Mouse (Mus musculus): ENCODE data around the gene Litaf.
A peak's percentile ranks its signal among the peaks of the same experiment; 100 is the strongest.

Litaf gene

DNA sequence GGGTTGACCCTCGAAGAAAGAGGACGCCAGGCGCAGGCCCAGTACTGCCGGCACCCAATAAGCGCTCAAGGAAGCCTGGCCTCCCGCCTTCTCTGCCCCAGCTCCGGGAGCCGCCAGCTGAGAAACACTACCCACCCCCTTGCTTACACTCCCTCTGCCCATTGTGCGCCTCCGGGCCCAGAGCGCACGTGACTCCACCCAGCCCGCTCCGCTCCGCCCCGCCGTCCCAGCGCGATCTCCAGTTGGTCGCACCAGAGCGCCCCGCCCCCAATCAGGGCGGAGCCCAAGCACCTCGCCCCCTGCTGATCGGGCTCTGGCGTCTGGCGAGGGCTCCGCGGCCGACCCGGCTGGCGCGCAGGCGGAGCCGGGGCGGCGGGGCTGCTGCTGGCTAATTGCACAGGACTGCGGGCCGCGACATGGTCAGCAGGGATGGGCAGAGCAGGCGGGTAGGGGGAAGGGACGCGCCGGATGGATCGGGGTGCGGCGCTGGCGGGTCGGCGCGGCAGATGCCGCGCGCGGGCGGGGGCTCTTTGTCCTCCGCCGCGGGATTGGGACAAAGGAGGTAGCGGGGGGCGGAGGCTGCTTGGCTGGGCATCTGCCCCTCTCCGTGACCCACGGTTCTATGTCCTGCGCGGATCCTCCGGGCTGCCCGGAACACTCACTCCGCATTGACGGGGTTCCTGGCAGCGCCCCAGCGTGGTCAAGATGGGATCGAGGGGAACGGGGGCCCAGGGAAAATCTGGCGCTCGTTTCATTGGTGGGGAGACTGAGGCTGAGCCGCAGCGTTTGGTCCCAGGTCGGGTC is at the start of gene Litaf:
TSS of gene Litaf (minus strand) at position 129 of the 804 bp plus-strand sequence.
- peak; percentile 96 for DNase-seq (ENCODE audit: low read depth, low spot score)

DNA sequence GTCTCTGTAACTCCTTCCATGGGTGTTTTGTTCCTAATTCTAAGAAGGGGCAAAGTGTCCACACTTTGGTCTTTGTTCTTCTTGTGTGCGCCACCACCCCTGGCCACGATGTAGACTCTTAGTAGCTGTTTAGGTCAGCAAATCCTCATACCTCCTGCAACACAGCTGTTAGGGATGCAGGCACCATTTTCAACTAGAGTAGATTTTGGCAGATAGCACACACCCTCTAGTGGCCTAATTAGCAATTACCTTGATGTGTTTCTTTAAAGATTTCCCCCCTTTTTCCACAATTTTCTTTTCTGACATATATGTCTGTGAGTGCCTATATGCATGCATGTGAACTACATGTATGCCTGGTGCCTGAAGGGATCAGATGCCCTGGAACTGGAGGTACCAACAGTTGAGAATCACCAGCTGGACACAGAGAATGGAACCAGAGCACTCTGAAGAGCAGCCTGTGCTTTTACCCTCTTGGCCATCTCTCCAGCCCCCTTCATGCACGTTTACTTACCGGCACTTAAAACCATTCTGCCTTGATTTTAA is 43.3 kb upstream of the Litaf start:
- DNase-seq (ENCODE audit: low read depth, low spot score): peak; percentile 42

DNA sequence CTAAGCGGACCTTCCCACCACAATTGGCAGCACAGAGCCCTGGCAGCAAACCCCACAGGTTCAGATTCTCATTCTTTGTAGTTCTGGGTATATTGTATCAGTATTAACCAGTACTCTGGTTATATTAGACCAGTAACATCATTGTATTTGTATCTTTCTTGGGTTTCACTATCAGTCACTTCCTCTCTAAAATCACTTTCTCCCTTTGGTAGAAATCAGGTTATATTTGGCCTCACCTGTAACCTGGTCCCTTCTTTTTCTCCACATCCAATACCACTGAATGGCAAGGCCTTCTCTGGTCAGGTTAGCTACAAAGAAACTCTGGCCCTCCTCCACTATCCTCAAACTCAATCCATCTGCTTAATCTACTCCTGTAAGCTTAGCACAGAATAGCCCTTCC is 38.9 kb upstream of the Litaf start:
- DNase-seq (ENCODE audit: low read depth, low spot score): no peak

DNA sequence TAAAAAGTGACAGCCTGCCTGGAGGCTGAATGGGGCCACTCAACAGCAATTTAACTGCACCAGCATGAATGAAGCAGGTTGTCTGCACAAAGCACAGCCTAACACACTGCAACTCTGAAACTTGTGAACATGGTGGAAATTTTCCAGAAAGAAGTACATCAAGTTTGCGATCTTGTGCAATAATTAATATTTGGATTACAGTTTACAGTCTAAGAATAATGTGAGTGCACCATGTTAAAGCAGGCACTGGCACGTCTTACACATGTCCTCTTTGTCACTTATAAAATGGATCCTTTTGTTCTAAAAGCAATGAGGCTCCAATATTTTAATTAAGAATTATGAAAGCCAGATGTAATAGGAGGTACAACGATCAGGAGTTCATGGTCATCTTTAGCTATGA is 31.3 kb upstream of the Litaf start:
- DNase-seq (ENCODE audit: low read depth, low spot score): no peak

DNA sequence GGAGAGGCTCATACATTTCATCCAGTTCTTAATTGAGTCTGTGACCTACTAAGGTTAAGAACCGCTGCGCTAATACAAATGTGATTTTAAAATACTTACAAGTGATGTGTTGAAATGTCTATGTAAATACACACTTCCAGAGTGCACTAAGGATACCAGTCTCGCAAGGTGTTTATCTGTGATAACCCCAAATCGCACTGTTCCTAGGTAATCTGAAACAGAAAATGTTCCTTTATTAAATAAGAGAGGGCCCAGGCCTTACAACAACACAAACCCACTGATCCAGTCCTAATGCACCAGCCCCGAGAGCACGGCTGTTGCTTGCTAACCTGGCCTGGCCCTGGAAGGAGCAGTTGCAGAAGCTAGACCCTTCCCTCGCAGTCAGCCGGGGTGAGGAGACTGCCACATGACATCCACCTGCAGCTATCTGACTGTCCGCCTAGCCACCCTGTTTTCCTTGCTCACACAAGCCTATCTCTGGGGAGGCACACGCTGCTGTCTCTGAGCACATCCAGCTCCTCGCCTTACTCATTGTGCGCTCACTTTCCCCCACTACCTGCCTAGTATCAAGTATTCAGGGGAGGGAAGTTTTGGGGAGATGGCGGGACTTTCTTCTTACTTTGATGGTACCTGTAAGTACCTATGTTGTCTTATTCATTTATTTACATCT is 27.9 kb upstream of the Litaf start:
- DNase-seq (ENCODE audit: low read depth, low spot score): no peak

DNA sequence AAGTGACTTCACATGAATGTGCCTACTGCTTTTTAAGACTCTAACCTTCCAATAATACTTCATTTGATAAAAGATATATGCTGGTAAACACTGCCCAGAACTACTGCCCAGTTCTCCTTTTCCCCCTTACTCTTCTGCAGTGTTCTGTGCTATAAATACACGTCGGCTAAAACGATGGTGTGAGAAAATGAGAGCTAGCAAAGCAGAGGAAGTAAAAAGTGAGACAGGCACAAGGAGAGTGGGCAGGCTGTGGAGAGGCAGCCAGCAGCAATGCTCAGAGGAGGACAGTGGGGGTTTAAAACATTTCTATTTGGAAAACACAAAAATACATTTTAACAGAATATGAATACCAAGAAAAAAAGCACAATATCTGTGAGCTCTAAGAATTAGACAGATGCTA is 26.6 kb upstream of the Litaf start:
- no peak for DNase-seq (ENCODE audit: low read depth, low spot score)

DNA sequence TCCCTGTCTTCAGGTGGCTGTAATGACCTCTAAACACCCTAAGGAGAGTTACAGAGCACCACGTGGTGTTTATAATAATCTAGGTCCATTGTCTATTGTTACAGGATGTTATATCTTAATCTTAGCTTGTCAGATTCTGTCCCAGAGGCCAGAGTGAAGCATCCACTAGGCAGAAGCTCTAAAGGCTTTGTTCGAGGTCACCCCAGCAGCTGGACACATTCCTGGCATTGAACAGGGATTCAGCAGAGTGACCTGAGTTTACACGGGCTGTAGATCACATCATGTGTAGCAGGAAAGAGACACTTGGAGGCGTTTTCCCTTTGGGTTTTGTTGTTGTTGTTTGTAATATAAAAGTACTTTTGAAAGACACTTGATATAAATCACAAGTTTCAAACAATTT is 26.1 kb upstream of the Litaf start:
- no peak for DNase-seq (ENCODE audit: low read depth, low spot score)

DNA sequence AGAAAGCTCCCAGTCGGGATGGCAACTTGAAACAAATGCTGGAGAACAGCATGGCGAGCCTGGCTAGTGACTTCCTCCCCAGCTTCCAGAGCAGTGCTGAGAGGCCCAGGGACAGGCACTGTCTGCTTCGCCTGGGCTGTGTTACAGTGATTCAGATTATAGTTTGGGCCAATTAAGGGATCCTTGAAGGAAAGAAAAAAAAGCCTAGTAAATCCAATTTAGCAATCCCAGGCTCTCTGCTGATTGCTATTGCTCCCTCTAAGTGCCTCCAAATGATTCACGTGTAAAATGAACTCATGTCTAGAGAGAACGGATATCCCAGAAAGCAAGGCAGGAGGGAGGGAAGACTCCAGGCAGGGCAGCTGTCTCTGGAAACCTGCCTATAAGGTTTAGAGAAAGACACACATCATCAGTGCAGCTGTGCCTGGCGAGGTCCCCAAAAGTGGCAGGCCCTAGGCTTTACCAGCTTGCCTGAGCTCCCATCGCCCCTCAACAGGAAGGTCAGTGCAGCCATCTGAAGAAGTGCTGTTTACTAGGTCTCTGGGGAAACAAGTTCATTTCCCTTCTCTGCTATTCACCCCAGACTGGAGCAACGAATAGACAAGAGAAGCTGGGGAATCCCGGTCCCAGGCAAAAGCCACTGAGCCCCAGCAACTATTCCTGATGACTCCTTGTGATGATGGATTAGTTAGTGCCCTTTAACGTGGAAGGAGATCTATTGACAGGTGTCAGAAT is 25.0 kb upstream of the Litaf start:
- DNase-seq (ENCODE audit: low read depth, low spot score): no peak

DNA sequence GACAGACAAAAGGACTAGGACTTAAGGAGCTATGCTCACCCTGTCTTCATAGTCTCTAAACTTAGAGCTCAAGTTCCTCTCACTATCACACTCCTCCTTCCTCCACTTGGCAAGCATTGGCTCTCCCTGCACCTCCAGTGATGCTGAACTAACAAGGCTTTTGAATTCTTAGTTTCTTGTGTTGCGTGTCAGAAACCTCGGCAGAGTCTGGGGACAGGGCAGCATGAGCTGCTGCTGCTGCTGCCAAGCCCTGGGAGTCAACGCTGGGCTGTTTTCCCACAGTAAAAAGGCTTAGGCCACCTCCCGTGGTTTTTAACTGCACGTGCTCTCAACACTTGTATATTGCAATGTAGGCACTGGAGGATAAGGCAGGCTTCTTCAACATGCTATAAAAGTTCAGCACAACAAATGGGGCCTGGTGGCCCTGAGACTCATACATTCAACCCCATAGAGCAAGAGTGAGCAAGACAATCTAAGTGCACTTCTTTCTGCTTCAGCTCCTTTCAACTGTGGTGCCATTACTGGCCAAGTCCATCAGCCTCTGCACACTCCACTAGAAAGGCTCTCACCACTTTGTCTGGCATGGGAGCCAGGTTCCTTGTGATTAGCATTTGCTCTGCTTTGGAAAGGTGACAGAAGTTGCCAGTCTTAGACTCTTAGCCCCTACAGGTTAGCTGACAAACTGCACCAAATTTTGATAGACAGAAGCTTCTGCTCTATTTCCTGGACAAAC is 21.1 kb upstream of the Litaf start:
- DNase-seq (ENCODE audit: low read depth, low spot score): peak; percentile 23

DNA sequence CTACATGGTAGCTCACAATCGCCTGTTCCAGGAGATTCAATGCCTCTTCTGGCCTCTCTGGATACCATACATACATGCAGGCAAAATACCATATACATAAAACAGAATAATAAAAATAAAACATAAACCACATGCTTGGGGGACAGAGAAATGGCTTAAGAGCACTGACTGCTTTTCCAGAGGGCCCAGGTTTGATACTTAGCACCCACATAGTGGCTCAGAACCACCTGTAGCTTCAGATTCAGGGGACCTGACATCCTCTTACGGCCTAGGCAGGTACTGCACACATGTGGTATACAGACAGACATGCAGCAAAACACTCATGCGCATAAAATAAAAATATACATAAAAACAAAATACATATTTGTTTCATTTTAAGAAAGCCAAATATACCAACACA is 20.3 kb upstream of the Litaf start:
- no peak for DNase-seq (ENCODE audit: low read depth, low spot score)

DNA sequence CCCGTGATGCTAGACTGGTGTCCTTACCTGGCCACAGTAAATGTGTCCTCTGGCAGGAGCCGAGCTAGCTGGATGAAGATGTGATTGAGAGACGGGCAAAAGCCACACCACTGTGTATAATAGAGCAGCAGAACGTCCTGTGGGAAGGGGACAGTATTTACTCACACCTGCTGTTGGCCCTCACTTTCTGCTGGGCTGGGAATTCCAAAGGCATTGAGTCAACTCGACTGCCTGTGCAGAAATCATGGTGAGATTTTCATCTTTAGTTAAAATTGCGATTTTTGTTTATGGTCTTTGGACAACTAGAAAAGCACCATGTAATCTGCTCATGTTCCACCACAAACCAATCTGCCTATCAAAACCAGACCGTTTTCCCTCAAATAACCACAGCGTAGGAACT is 18.2 kb upstream of the Litaf start:
- no peak for DNase-seq (ENCODE audit: low read depth, low spot score)

DNA sequence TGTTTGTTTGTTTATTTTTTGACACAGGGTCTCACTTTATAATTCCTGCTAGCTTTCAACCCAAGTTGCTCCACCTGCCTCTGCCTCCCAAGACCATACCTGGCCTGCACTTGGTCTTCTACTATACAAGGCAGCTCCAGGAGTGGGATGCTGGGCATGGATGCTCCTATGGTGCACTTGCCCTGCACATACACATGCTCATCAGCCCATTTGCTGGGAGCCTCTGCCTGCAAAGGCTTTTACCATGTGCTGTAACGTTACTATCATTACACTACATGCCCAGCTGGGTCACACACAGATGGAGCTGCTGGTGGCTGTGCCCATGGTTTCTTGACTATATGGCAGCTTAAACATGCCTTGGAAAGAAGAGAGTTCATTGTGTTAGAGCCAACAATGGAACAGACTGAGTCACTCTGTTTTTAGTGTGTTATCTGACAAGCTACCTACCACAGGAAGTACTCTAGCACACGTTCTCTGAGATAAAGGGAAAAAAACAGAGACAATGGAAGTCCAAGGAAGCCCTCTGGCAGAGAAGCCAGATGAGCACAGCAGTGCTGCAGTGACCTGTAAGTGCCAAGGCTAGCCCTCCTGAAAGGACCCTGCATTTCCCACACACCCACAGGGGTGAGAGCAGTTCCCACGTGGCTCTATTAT is 12.4 kb upstream of the Litaf start:
- DNase-seq (ENCODE audit: low read depth, low spot score): no peak

DNA sequence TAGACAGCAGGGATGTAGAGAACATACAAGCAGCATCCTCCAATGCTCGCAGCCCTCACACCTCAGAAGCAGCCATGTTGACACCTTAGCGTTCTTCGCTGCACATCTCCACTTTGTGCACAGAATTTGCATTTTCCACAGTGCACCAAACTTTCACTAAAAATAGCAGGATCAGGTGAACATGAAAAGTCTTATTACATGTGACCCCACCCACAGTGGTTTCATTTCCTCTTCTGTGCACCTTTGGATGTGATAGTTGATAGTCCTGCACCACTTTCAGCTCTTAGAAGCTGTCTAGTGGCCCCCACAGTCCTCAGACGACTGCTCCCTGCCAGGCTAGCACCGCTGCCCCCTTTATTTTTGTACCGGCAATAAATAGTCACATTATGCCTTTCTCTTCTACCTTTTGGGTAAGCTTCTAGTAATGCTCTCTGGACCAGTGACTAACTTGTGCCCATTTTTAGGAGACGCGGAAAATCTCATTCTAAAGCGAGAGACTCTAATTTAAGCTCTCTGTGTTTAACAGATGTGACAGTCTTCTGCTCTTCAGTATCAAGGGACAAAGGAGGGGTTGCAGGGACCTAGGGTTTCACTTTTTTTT is 11.7 kb upstream of the Litaf start:
- no peak for DNase-seq (ENCODE audit: low read depth, low spot score)

DNA sequence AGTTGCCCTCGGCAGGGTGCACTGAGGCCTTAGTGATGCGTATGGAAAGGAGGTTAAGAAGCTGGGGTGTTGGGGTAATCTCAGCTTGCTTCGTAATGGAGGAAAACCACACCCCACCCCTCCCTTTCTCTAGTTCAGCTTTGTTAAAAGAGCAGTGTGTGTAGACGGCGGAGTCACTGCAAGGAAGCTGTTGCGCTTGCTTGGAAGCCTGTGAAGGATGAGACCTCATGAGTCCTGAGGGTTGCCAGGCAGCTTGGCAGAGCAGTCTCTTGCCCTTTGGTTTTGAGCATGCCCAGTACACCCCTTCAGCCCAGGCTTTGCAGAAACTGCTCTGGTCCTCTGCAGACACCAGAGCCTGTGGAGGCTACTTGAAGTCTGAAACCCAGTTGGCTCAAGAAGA is 7.1 kb upstream of the Litaf start:
- peak; percentile 25 for DNase-seq (ENCODE audit: low read depth, low spot score)

DNA sequence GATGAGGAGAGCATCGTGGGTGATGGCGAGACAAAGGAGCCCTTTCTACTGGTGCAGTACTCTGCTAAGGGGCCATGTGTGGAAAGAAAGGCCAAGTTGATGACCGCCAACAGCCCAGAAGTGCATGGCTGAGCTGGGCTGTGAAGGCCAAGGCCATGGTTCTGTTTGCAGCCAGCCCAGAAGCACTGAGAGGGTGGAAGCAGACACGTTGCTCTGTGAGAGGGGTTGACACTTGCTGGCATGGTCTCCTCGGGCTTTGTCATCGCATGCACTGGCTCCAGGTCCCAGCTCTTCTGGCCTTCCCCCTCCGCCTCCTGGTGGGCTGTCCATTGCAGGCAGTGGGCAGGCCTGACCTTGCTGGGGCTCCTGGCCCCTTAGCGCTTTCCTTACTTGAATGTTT is 6.5 kb upstream of the Litaf start:
- no peak for DNase-seq (ENCODE audit: low read depth, low spot score)

DNA sequence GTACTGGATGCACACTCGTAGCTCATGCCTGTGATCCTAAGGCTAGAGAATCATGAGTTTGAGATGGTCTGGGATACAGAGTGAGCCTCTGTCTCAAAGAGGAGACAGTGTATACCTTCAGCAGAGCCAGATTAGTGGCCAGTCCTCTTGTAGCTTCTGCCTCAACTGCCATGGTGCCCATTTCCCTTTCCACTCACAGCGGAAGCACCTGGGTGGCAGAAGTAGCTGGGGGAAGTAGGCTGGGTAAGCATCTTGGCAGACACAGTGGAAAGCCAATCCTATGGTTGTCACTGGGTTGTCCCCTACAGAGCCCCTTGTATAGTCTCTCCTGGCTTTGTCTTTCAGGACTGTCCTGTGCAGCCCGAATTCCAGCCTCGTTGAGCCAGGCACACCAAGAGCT is 5.9 kb upstream of the Litaf start:
- no peak for DNase-seq (ENCODE audit: low read depth, low spot score)

DNA sequence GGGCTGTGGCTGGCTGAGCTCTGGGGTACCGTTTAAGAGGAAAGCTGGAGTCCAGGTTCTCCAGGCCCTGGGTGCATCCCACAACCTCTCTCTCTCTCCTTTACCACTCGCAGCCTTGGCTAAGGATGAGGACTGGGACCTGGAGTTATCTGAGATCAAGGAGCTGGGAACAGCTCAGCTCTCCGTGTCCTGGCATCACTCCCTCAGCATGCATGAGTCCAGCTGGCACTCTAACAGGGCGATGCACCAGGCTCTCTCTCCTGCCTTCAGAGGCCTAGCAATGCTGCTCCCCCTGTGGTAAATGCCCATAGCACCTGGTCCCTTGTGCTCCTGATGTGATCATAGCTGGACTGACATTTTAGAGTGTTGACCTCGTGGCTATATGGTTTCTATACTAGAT is 5.2 kb upstream of the Litaf start:
- no peak for DNase-seq (ENCODE audit: low read depth, low spot score)

DNA sequence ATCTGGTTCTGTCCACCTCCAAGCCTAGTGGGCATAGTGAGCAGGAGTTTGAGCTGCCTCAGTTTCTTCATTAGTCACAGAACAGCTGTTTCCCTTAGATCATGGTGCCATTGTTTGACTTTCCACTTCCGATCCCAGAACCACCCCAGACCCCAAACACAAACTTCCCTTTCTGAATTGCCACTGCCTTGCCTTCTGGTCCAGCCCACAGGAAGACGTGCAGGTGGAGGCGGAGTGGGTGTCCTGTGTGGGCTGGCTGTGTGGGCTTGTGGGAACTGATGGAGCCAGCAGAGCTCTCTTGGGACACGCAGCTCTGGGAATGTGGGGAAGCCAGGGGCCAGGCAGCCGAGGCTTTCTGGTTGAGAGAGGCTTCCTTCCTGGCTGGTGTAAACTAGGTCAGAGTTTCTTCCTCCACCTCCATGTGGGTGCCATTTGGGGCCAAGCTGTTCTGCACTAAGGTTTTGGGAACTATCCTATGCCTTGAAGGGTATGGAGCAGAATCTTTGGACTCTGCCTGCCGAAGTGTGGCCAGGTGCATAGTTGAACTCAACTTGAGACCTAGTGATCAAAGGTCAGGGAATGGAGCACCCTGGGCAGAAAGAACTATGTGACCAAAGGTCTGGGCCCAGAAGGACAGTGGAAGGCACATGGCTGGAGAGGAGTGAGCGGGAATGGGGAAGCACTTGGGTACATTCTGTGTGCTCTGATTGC is 3.9 kb upstream of the Litaf start:
- no peak for DNase-seq (ENCODE audit: low read depth, low spot score)

DNA sequence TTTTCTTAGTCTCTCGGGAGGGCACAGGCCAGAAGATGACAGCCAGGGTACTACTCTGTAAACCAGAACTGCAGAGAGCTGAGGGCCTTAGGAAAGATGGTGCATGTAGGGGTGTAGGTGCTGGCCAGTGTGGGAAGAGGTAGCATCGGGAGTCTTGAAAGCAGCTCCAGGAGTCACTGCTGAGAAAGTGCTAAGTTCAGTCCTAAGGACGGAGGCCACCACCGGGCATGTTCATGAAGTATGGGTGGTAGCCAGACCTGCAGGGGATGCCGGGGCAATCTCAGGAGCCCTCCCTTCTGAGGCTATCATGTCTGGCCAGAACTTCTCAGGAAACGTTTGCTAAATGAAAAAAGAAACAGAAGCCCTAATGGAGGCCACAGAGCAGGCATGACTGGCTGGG is 3.3 kb upstream of the Litaf start:
- DNase-seq (ENCODE audit: low read depth, low spot score): no peak

DNA sequence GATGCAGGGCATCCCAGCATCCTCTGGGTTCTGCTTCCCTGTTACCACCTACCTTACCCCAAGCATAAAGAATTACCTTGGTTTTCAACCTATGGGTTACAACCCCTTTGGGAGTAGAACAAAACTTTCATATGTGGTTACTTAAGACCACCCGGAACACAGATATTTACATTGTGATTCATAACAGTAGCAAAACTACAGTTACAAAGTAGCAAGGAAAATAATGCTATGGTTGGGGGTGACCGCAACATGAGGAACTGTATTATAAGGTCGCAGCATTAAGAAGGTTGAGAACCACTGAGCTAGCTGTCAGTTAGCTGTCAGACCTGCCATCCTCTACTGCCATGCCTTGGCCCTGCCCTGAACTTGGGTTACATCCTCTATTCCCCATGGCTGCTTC is 2.7 kb upstream of the Litaf start:
- DNase-seq (ENCODE audit: low read depth, low spot score): no peak
